Mouse (Mus musculus) lung, postnatal 14 days (tissue): ENCODE results near the gene Stk24.

Source experiments
- DNase-seq: peaks from one replicate; pipeline ENCODE4 v3.0.0; 2021

Stk24 gene

DNA sequence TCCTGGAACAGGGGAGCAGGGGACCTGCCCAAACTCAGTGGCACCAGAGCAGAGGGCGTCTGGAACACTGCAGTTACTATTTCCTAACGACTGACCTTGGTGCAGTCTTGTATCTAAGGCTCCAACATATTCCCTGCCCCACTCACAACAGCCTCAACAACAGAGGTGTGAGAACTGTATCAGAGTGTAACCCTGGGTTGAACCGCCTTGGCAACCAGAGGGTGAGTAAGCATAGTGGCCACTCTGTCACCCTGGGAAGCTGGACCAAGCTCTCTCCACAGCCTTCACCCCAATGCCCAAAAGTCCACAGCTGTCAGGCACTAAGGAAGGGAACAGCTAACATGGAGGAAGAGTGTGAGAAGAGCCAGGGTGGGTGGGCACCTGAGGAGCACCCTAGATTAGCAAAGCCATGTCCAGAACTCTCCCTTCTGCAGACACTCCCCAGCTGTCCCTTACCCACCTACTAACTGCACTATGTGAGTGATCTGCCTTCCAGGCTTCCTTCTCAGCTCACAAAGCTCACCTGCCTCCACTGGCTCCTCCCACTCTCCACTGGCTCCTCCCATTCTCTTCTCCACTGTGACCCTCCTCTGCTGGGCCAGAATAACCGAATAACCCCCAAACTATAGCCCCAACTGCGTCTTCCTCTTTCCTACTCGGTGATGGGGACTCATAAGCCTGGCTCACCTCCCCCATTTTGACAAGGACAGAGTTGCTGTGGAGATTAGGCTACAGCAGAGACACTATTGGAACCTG, 69.3 kb downstream of the Stk24 start:
- DNase-seq = no peak

GRCm38 (mm10) chr14:121309909-121310308, 69.9 kb downstream of the Stk24 start:
- DNase-seq = no peak

DNA sequence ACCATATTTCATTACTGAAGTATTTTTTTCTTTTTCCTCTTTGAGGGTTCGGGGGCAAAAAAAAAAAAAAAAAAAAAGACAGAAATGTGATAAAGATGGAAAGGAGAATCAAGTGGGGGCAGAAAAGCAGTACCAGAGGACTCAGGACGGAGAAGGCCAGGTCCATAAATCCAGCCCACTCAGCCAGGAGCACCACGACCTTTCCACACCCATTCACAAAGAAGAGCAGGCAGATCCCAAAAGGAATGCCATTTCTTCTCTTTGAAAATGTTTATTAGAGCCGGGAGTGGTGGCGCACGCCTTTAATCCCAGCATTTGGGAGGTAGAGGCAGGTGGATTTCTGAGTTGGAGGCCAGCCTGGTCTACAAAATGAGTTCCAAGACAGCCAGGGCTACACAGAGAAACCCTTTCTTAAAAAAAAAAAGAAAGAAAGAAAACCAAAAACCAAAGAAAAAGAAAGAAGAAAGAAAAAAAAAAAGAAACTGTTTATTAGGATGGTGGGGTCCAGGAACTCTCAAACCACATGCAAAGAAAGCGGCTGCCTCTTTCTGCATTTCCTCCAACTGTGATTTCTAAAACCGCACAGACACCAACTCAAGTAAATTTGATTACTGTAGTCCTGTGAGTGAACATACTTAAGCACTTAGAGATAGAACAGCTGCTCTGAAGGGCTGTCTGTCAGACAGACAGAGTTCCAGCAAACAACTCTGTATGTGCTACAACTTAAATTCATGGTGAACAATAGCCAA, 74.3 kb downstream of the Stk24 start:
- no peak for DNase-seq

- DNase-seq = no peak
These were observed 75.3 kb downstream of the Stk24 start for GRCm38 (mm10) chr14:121304523-121304922.

- DNase-seq = no peak
These were observed 80.7 kb downstream of the Stk24 start for GRCm38 (mm10) chr14:121299093-121299492.

DNA sequence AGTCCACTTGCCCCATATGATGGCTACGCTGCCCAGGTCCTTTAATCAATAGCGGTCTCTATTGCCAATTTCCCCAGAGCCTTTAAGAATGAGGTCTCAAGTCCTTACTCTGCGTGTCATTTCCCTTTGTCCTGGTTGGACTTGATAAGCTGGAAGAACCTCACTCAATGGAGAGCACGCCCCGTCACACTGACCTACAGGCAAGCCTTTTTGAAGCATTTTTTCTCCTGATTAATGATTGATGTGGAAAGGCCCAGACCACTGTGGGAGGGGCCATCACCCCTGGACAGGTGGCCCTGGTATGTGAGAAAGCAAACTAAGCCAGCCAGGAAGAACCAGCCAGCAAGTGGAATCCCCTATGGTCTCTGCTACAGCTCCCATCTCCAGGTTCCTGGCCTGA, 81.3 kb downstream of the Stk24 start:
- no peak for DNase-seq

DNA sequence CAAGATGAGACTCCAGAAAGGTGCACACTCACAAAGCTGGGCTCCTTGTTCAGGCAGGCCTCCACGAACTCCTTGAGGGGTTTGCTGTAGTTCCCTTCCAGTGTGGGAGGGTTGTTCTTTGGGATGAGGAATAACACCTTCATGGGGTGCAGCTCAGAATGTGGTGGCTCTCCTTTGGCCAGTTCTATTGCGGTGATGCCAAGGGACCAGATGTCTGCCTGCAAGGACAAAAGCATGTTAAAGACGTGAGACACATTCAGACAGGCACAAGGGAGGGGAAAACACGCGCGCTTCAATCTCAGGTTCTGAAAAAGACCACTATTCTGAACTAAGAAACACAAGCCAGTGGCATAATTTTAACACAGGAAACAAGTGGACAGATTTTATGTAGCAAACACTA, 82.7 kb downstream of the Stk24 start:
- DNase-seq = no peak

GRCm38 (mm10) chr14:121294484-121294883, 85.3 kb downstream of the Stk24 start:
- no peak for DNase-seq

DNA sequence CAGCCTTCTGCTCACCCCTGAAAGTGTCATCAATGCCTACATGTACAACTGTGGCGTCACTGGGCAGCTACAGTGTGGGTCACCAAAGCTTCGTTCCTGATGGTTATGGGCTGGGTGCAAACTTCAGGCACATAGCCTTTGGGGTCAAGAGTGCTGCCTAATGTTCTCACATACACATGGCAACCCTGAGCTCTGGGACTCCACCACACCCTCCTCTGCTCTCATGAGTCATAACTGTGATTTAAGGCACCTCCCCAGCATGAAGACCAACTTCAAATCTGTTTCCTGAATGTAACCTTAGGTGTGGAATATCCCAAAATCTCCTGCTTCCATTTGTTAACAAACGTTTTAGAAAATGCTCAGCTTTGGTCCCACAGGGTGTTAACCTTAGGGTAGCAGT, 87.4 kb downstream of the Stk24 start:
- no peak for DNase-seq

DNA sequence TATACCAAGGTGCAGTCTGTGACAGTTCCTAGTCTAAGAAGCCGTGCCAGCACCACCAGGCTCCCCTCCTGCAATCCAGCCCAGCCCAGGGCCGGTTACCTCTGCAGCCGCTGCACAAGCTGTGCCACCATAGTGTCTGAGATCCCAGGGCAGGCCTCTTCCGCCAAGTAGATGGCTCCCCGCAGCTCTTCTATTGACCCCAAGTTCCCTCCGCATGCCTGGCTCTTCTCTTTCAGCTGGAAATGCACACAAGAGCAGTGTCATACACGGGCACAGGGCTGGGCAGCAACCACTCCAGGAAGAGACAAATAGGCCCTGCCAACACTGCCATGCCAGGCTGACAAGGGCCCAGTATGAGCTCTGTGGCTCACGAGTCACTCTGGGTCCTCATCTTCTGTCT, 87.9 kb downstream of the Stk24 start:
- DNase-seq = no peak

DNA sequence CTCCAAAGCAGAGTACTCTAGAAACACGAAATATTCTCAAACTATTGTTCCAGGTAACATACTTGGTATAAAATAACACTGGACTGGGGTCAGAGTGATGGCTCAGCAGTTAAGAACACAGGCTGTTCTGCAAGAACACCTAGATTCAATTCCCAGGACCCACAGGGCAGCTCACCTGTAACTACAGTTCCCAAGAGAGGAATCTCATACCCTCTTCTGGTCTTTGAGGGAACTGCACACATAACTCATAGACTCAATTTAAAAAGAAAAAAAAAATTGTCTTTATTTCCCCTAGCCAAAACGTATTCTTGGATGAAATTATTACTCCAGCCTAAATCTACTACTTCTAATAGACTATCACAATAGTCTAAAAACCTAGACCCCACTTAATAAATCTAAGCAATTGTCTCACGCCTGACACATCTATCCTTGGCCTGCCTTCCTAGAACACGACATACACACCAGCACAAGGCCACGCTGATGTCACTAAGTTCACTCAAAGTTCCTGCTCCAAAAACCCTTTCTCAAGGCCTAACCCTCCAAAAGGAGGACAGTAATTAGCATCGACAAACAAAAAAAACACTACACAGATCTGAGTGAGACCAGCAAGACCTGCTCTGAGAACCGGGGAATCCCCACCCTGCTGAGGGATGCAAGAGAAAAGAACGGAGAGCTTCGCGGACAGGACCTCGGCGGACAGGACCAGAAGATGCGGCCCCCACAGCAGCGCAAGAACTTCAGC, 94.3 kb downstream of the Stk24 start:
- DNase-seq = no peak

DNA sequence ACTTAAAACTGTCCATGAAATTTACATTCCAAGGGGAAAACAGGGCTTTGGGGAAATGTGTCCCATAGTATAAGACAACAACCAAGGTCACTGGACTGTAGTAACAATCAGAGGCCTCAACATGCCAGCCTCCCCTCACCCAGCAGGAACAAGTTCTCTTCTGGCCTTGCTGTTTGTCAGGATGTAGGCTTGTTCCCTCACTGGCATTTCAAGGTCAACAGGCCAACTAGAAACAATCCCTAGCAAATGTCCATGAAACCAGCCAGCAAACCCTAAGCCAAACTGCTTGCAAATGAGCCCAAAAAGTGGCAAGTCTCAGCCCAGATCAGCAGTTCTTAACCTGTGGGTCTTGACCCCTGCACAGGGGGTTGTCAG, 98.5 kb downstream of the Stk24 start:
- DNase-seq = no peak

DNA sequence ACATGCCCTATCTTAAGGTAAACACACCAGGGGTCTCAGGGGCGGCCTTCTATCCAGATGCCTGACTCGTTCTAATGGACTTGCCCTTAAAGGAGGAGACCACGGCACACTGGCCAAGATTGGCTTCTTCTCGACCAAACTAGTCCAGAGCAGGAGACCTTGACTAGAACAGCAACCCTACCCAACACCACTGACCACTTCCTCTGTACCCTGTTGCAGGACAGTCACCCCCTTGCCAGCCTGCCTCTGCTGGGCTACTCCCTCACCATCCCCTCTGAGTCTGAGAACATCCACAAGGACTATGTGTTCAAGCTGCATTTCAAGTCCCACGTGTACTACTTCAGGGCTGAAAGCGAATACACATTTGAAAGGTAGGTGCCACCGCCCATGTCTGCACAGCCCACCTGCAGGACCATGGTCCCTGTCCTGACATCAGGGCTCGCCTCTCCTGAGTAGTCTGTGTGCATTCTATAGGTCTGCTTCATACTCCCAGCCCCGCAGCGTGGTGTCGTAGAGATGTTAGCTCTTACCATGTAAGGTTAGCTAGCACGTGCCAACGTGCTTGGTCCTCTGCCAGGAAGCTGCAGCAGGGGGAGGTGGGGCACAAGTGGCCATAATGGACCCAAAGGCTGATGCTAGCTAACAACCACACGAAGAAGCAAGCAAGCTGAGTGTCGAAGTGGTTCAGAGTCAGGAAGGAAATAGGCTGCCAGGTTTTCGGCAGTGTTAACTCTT, 99.0 kb downstream of the Stk24 start:
- peak; percentile 34 for DNase-seq

GRCm38 (mm10) chr14:121279106-121279505, 100.7 kb downstream of the Stk24 start:
- DNase-seq = peak; percentile 91

DNA sequence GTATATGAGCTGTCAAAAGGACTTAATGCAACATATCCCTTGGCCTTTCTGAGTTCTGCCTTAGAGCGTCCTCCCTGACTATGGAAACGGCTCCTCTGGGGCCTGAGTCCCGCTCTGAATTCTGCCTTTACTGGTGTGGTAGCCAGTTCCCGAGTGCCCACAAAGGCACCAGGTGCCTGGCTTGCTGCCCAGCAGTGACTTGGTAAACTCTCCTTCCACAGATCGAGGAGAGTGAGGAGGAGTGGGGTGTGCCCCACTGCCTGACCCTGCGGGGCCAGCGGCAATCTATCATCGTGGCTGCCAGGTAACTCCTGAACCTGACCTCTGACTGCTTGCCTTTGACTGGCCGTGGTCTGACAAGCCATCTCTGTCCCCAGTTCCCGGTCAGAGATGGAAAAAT, 103.8 kb downstream of the Stk24 start:
- no peak for DNase-seq

GRCm38 (mm10) chr14:121274985-121275384, 104.8 kb downstream of the Stk24 start:
- no peak for DNase-seq

- no peak for DNase-seq
These were observed 109.3 kb downstream of the Stk24 start for GRCm38 (mm10) chr14:121270490-121270889.

DNA sequence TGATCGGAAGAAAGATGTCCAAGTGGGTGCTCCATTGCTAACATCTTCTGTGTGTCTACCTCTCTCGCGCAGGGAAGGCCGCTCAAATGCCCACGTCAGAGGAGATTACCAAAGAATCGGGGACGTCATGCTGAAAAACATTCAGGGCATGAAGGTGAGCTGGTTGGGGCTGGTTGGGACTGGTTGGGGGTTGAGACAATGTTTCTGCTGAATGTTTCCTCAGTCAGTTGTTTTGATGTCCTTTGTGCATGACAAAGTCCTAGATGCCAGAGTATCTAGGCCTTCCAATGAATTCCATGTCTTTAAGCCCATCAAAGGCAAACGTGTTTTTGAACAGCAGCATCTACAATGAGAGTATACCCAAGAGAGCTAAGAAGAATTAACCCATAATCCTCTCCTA, 112.0 kb downstream of the Stk24 start:
- DNase-seq = no peak

DNA sequence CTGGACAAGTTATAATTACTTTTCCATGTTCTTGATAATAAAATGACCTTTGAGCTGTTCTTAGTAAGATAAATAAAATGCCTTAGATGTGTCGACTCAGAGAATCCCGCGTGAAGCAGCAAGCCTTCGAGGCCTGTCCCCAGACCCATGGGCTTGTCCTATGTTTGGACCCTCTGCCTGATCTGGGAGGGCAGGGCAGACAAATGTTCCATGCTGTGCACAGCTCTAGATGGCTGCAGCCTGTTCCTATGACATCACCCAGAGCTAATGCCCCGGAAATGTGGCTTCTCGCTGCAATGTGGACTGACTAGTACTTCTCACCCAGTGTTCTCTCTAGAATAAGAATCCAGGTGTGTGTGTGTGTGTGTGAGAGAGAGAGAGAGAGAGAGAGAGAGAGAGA, 115.4 kb downstream of the Stk24 start:
- DNase-seq = no peak

DNA sequence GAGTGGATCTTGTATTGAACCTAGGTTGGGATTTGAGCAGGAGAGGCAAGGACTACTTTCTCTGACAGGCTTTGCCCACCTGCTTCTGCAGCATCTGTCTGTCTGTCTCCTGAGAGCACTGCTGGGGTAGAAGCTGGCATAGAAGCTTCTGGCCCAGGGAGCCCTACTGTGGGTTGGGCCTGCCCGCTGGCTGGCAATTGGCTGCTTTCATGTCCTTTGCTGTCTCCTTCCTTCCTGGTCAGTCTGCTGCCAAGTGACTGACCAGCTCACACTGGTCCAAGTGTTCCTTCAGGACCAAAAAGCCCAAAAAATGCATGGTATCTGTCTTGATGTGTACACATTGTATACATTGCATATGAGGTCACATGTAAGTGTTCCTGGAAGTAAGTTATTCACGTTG, 115.9 kb downstream of the Stk24 start:
- no peak for DNase-seq

GRCm38 (mm10) chr14:121262606-121263005, 117.2 kb downstream of the Stk24 start:
- DNase-seq = no peak

- no peak for DNase-seq
These were observed 118.5 kb downstream of the Stk24 start for GRCm38 (mm10) chr14:121261229-121261879.

- DNase-seq = peak; percentile 67
These were observed 120.0 kb downstream of the Stk24 start for GRCm38 (mm10) chr14:121259789-121260188.
